Mouse (Mus musculus) cerebellum, adult 2 months (tissue): ENCODE data around the gene Mcrip1. TPM values are rescaled to one million over a fixed set of nuclear protein-coding genes. Genes with fewer than 3 reads are reported as not detected.

Experiments
- DNase-seq, 2 experiments: peaks; one replicate each; pipeline ENCODE4 v3.0.0; 2021
- H3K27ac ChIP-seq: fragments of 200-500 bp; 2 replicates; pipeline ENCODE4 v1.5.1; 2012; ENCODE audit warnings: low read length, control low read depth, inconsistent platforms; ENCODE audit not compliant: insufficient read depth
- H3K27me3 ChIP-seq: fragments of 200-500 bp; 2 replicates; pipeline ENCODE4 v1.6.1; 2012; ENCODE audit warnings: inconsistent platforms, mild to moderate bottlenecking, low read length, moderate library complexity; ENCODE audit not compliant: control insufficient read depth, insufficient read depth
- H3K4me1 ChIP-seq: fragments of 200-500 bp; 2 replicates; pipeline ENCODE4 v1.6.1; 2011; ENCODE audit warnings: low read length; ENCODE audit not compliant: control insufficient read depth, insufficient read depth
- H3K4me3 ChIP-seq: fragments of 200-500 bp; replicated peaks from 2 replicates; pipeline ENCODE3; 2011; ENCODE audit warnings: mild to moderate bottlenecking, low read depth, low read length, control low read depth; ENCODE audit not compliant: insufficient read depth
- CTCF ChIP-seq: fragments of 200-500 bp; IDR thresholded peaks from 2 replicates; pipeline ENCODE4 v1.5.1; 2011; ENCODE audit warnings: low read depth, mild to moderate bottlenecking, control low read depth, low read length, moderate library complexity, borderline replicate concordance; ENCODE audit not compliant: insufficient read depth
- POLR2A ChIP-seq: fragments of 200-500 bp; IDR thresholded peaks from 2 replicates; pipeline ENCODE4 v1.6.1; 2011; ENCODE audit warnings: low read length, control low read depth, borderline replicate concordance; ENCODE audit not compliant: insufficient read depth
- WGBS: fragments of 180-500 bp; shearing (Covaris S2); methylation state at CpG from one replicate; pipeline ENCODE4 v1.1.7; 2018; 5-methylcytosine and 5-hydroxymethylcytosine counted together
- polyA plus RNA-seq: library from polyadenylated mRNA; depleted of rRNA; stranded (reverse); fragments of >200 nt; gene quantifications from 2 replicates; pipeline ENCODE4 v1.2.3, GENCODE M21; 2012; rRNA removed

The Mcrip1 gene
- polyA plus RNA-seq, 1 experiment: 168 TPM

DNA sequence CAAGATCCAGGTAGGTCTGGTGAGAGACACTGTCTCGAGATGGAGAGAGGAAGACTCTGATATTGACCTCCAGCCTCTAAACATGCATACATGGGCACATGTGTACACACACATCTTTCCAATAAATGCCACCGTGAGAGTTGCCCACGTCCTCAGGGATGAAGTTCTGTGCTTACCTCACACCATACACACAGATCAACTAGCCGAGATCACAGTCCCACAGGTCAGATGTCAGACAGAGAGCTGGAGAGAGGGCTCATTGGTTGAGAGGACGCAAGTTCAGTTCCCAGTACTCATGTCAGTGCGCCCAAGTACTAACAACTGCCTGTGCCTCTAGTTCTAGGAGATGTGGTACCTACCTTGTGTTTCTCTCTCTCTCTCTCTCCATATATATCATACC, 48.5 kb downstream of the Mcrip1 start:
- H3K27ac ChIP-seq: no peak overlapping the region
- no peaks in the 10 kb centered on the region for H3K4me1 ChIP-seq
- TF ChIP-seq CTCF (no peak), POLR2A (no peak)
- no peak overlapping the region for H3K4me3 ChIP-seq
- H3K27me3 ChIP-seq: no peaks in the 10 kb centered on the region
- no peak for DNase-seq
- 52% methylated on average over 6 of the region's 6 CpGs for WGBS

DNA sequence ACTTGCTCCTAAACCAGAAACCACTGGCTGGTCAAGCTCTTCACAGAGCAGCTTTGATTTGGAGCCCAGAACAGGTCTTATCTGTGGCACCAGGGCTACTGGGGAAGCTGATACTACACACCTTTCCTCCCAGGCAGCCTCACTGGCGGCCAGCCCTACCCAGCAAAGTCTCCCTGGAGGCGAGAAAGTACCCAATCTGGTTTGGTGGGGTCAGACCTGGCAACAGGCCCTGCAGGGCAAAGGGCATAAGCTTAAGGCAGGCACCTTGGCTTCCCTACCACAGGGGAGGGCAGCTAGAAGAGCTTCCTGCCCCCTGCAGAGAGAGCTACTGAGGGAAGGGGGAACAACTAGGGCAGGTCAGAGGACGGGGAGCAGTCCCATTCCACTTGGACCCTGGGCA, 49.2 kb downstream of the Mcrip1 start:
- no peaks in the 10 kb centered on the region for H3K4me1 ChIP-seq
- H3K4me3 ChIP-seq: no peak overlapping the region
- DNase-seq: no peak
- no peak overlapping the region for H3K27ac ChIP-seq
- no peaks in the 10 kb centered on the region for H3K27me3 ChIP-seq
- 13% methylated on average over 3 of the region's 3 CpGs for WGBS
- TF ChIP-seq CTCF (no peak), POLR2A (no peak)

DNA sequence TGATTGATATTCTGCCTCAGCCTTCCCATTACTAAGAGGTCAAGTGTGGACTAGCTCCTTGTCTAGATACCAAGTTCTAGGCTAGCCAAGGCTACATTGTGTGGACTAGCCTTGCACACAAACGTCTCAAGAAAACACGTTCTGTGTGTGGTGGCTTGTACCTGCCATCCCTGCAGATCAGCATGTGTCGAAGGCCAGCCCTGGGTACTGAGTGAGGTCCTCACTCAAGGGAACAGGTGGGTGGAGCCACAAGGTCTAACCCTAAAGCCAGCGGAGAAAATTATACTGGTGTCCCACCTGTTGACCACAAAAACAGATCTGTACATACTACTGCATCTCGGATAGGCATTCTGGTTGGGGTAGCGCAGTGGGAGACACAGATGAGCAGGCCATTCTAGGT, 49.6 kb downstream of the Mcrip1 start:
- Histone ChIP-seq H3K4me3 (no peak overlapping the region), H3K27ac (no peak overlapping the region), H3K27me3 (no peaks in the 10 kb centered on the region), H3K4me1 (no peaks in the 10 kb centered on the region)
- no peak for TF ChIP-seq POLR2A
- no peak for TF ChIP-seq CTCF
- no peak for DNase-seq
- WGBS: 82% methylated on average over 6 of the region's 6 CpGs

GRCm38 (mm10) chr11:120498891-120499290, 50.6 kb downstream of the Mcrip1 start:
- H3K4me3 ChIP-seq: no peak overlapping the region
- H3K27ac ChIP-seq: no peak overlapping the region
- WGBS: 84% methylated on average over 5 of the region's 5 CpGs
- TF ChIP-seq POLR2A (no peak), CTCF (no peak)
- no peaks in the 10 kb centered on the region for H3K27me3 ChIP-seq
- no peak for DNase-seq
- H3K4me1 ChIP-seq: no peaks in the 10 kb centered on the region

- H3K4me1 ChIP-seq: no peaks in the 10 kb centered on the region
- H3K27ac ChIP-seq: no peak overlapping the region
- TF ChIP-seq POLR2A (no peak), CTCF (no peak)
- DNase-seq: no peak
- WGBS: 88% methylated on average over 12 of the region's 12 CpGs
- no peak overlapping the region for H3K4me3 ChIP-seq
- no peaks in the 10 kb centered on the region for H3K27me3 ChIP-seq
Observed at GRCm38 (mm10) chr11:120498226-120498625, 51.3 kb downstream of the Mcrip1 start.

DNA sequence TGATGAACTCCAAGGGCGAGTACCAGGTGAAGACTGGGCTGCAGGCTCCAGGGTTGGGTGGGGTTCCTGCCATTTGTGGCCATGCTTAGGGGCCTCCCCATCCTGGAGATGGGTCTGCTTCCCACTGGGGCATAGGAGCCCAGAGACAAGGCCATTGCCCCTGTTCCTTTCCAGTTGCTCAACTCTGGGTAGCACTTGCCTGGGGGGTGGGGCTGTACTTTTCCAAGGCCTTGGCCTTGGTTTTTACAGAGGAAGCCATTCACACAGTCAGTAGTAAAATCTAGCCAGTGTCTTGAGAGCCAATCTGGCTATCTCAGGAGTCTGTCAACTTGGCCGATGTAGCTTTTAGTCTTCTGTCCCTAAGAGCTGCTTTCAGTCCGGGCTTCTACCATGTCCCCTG, 52.1 kb downstream of the Mcrip1 start:
- TF ChIP-seq POLR2A: no peak
- TF ChIP-seq CTCF: no peak
- 88% methylated on average over 3 of the region's 3 CpGs for WGBS
- no peak for DNase-seq
- no peaks in the 10 kb centered on the region; the same call in 1 of the 2 replicates for H3K4me1 ChIP-seq
- H3K27me3 ChIP-seq: no peaks in the 10 kb centered on the region
- H3K4me3 ChIP-seq: no peak overlapping the region
- no peak overlapping the region for H3K27ac ChIP-seq

- H3K4me3 ChIP-seq: no peak overlapping the region
- no peak for DNase-seq
Observed at GRCm38 (mm10) chr11:120493911-120494310, 55.6 kb downstream of the Mcrip1 start.

GRCm38 (mm10) chr11:120493351-120493750, 56.2 kb downstream of the Mcrip1 start:
- WGBS: 64% methylated on average over 3 of the region's 3 CpGs
- DNase-seq: no peak
- Histone ChIP-seq H3K27me3 (no peaks in the 10 kb centered on the region), H3K4me3 (no peak overlapping the region), H3K27ac (no peak overlapping the region), H3K4me1 (peaks cover 13% of the 10 kb centered on the region)
- no peak for TF ChIP-seq POLR2A
- no peak for TF ChIP-seq CTCF

More at GRCm38 (mm10) chr11:120493911-120494310, 55.6 kb downstream of the Mcrip1 start:
- H3K27me3 ChIP-seq: no peaks in the 10 kb centered on the region
- no peak overlapping the region for H3K27ac ChIP-seq
- H3K4me1 ChIP-seq: peaks cover 13% of the 10 kb centered on the region
- 90% methylated on average over 3 of the region's 3 CpGs for WGBS
- TF ChIP-seq CTCF: no peak

Other genes with a start within 250 kb of the Mcrip1 start
- gene Actg1, start 201.2 kb downstream of the Mcrip1 start, polyA plus RNA-seq: 834 and 845 TPM in 2 replicates
- gene Fscn2, start 188.2 kb downstream of the Mcrip1 start, polyA plus RNA-seq: 0.29 TPM in 1 of 2 replicates, not detected in the other
- 34.4 and 34.8 TPM in 2 replicates for gene Faap100, start 171.0 kb downstream of the Mcrip1 start, polyA plus RNA-seq
- gene Nploc4, start 112.0 kb downstream of the Mcrip1 start, polyA plus RNA-seq: 54.2 and 56.3 TPM in 2 replicates
- gene Tspan10, start 107.1 kb downstream of the Mcrip1 start, polyA plus RNA-seq: 0.05 and 0.06 TPM in 2 replicates
- 1.5 and 1.6 TPM in 2 replicates for gene Pde6g, start 96.2 kb downstream of the Mcrip1 start, polyA plus RNA-seq
- gene Oxld1, start 91.7 kb downstream of the Mcrip1 start, polyA plus RNA-seq: 15.5 and 20.0 TPM in 2 replicates
- 27.3 and 28.3 TPM in 2 replicates for gene Ccdc137, start 91.6 kb downstream of the Mcrip1 start, polyA plus RNA-seq
- 42.7 and 56.5 TPM in 2 replicates for gene Arl16, start 82.1 kb downstream of the Mcrip1 start, polyA plus RNA-seq
- 108 and 119 TPM in 2 replicates for gene Mrpl12, start 65.1 kb downstream of the Mcrip1 start, polyA plus RNA-seq
- gene Slc25a10, start 57.9 kb downstream of the Mcrip1 start, polyA plus RNA-seq: 38.9 and 39.3 TPM in 2 replicates
- gene Gcgr, start 19.0 kb downstream of the Mcrip1 start, polyA plus RNA-seq: 1.8 and 2.1 TPM in 2 replicates
- not detected in 2 replicates for gene Ppp1r27, start 1.4 kb upstream of the Mcrip1 start, polyA plus RNA-seq
- gene P4hb, start 23.5 kb upstream of the Mcrip1 start, polyA plus RNA-seq: 98.4 and 105 TPM in 2 replicates
- 288 and 305 TPM in 2 replicates for gene Arhgdia, start 31.9 kb upstream of the Mcrip1 start, polyA plus RNA-seq
- gene Alyref, start 48.6 kb upstream of the Mcrip1 start, polyA plus RNA-seq: 42.6 and 51.8 TPM in 2 replicates
- gene Anapc11, start 48.7 kb upstream of the Mcrip1 start, polyA plus RNA-seq: 168 and 178 TPM in 2 replicates
- gene Npb, start 58.8 kb upstream of the Mcrip1 start, polyA plus RNA-seq: 4.7 and 5.6 TPM in 2 replicates
- 401 and 403 TPM in 2 replicates for gene Pcyt2, start 68.2 kb upstream of the Mcrip1 start, polyA plus RNA-seq
- 76.9 and 80.5 TPM in 2 replicates for gene Sirt7, start 75.5 kb upstream of the Mcrip1 start, polyA plus RNA-seq
- gene Mafg, start 83.9 kb upstream of the Mcrip1 start, polyA plus RNA-seq: 60.5 and 65.3 TPM in 2 replicates
- 2.1 and 2.3 TPM in 2 replicates for gene Pycr1, start 94.0 kb upstream of the Mcrip1 start, polyA plus RNA-seq
- 3.3 and 4.5 TPM in 2 replicates for gene Myadml2, start 98.4 kb upstream of the Mcrip1 start, polyA plus RNA-seq
- gene Notum, start 111.4 kb upstream of the Mcrip1 start, polyA plus RNA-seq: 5.9 TPM in 2 replicates
- gene Aspscr1, start 123.2 kb upstream of the Mcrip1 start, polyA plus RNA-seq: 56.1 and 59.4 TPM in 2 replicates
- gene Cenpx, start 164.0 kb upstream of the Mcrip1 start, polyA plus RNA-seq: 40.1 and 43.0 TPM in 2 replicates
- gene Lrrc45, start 164.2 kb upstream of the Mcrip1 start, polyA plus RNA-seq: 86.6 and 96.0 TPM in 2 replicates
- gene Rac3, start 171.7 kb upstream of the Mcrip1 start, polyA plus RNA-seq: 66.1 and 67.0 TPM in 2 replicates
- 36.4 and 36.5 TPM in 2 replicates for gene Dcxr, start 177.6 kb upstream of the Mcrip1 start, polyA plus RNA-seq
- gene Cbr2, start 182.4 kb upstream of the Mcrip1 start, polyA plus RNA-seq: 1.9 and 3.1 TPM in 2 replicates
- 2.5 and 3.1 TPM in 2 replicates for gene Hmga1b, start 213.1 kb upstream of the Mcrip1 start, polyA plus RNA-seq
- gene Rfng, start 234.5 kb upstream of the Mcrip1 start, polyA plus RNA-seq: 106 and 113 TPM in 2 replicates
- gene Gps1, start 234.5 kb upstream of the Mcrip1 start, polyA plus RNA-seq: 238 and 248 TPM in 2 replicates
- 47.4 and 52.3 TPM in 2 replicates for gene Dus1l, start 246.7 kb upstream of the Mcrip1 start, polyA plus RNA-seq